Mouse (Mus musculus): ENCODE data around the gene Grin2c.

DNA sequence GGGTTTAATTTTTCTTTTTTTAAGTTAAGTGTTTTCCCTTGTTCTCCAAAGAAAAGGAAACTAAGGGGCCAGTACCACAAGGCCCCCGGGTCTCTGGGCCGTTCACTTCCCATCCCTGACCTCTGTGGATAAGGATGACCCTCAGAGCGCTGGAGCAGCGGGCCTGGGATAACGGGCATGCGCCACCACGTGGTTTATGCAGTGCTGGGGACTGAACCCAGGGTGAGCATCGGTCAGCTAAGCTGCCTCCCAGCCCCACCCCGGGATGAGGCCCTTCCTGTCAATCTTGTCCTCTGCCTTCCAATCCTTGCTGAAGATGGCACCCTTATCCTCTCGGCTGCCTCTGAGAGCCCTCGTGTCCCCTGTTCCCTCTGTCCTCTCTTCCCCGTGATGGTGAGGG lies 39.4 kb downstream of the Grin2c start:
- TF ChIP-seq CTCF (IDR thresholded peaks at IDR 0.05; ENCODE audit: extremely low read depth, insufficient read length, insufficient replicate concordance, low read depth, low read length) (no peak), POLR2A (IDR thresholded peaks at IDR 0.05; ENCODE audit: low read depth, low read length) (no peak)

Measured in small intestine, adult 2 months (tissue).